Mouse (Mus musculus) CH12.LX (cell line): ENCODE results near the gene Dhodh.

Experiments used
- CTCF ChIP-seq, 2 experiments: IDR thresholded peaks in 1 of 2; conservative IDR thresholded peaks in 1 of 2; 2 replicates each; pipeline ENCODE4 v1.5.1; 2011 to 2012; ENCODE audit warnings: low read depth in 2 of 2, low read length in 2 of 2, improper control_type of control experiment in 1 of 2, inconsistent platforms in 1 of 2, mild to moderate bottlenecking in 1 of 2, moderate library complexity in 1 of 2
- EP300 ChIP-seq: IDR thresholded peaks from 2 replicates; pipeline ENCODE4 v1.6.1; 2011; ENCODE audit warnings: low read length, improper control_type of control experiment
- JUND ChIP-seq: conservative IDR thresholded peaks from 2 replicates; pipeline ENCODE4 v1.6.1; 2011; ENCODE audit warnings: low read depth, low read length, improper control_type of control experiment
- KAT2A ChIP-seq: IDR thresholded peaks from 2 replicates; pipeline ENCODE4 v1.6.1; 2012; ENCODE audit warnings: low read length, improper control_type of control experiment, inconsistent platforms; ENCODE audit not compliant: insufficient replicate concordance
- MAZ ChIP-seq: IDR thresholded peaks from 2 replicates; pipeline ENCODE4 v1.6.1; 2012; ENCODE audit warnings: low read depth, mild to moderate bottlenecking, inconsistent platforms, low read length, improper control_type of control experiment, moderate library complexity
- NELFE ChIP-seq: IDR thresholded peaks from 2 replicates; pipeline ENCODE4 v1.6.1; 2011; ENCODE audit warnings: low read depth, low read length, improper control_type of control experiment
- NRF1 ChIP-seq: IDR thresholded peaks from 2 replicates; pipeline ENCODE4 v1.6.1; 2014; ENCODE audit warnings: low read depth, mild to moderate bottlenecking, inconsistent platforms, low read length, improper control_type of control experiment, moderate library complexity
- POLR2A ChIP-seq: IDR thresholded peaks from 2 replicates; pipeline ENCODE4 v1.6.1; 2011; ENCODE audit warnings: low read depth, mild to moderate bottlenecking, improper control_type of control experiment, low read length
- SIN3A ChIP-seq: IDR thresholded peaks from 2 replicates; pipeline ENCODE4 v1.6.1; 2012; ENCODE audit warnings: low read length, improper control_type of control experiment, inconsistent platforms
- USF1 ChIP-seq: IDR thresholded peaks from 2 replicates; pipeline ENCODE4 v1.6.1; 2014; ENCODE audit warnings: low read depth, mild to moderate bottlenecking, inconsistent platforms, low read length, improper control_type of control experiment
- USF2 ChIP-seq: conservative IDR thresholded peaks from 2 replicates; pipeline ENCODE4 v1.6.1; 2011; ENCODE audit warnings: low read depth, low read length, improper control_type of control experiment
- ZNF384 ChIP-seq: IDR thresholded peaks from 2 replicates; pipeline ENCODE4 v1.6.1; 2012; ENCODE audit warnings: low read depth, low read length, improper control_type of control experiment, inconsistent platforms

GRCm38 (mm10) chr8:109571139-109571538 is 37.3 kb downstream of the Dhodh start:
- TF ChIP-seq CTCF (conservative IDR thresholded peaks at IDR 0.05 in 1 of 2, IDR thresholded peaks at IDR 0.05 in 1 of 2; ENCODE audit: low read depth in 2 of 2, low read length in 2 of 2), result no peak
- TF ChIP-seq USF1, result no peak
- no peak for TF ChIP-seq USF2
- TF ChIP-seq JUND, result no peak
- no peak for TF ChIP-seq POLR2A
- TF ChIP-seq NELFE, result no peak
- no peak for TF ChIP-seq NRF1
- TF ChIP-seq ZNF384, result no peak
- TF ChIP-seq SIN3A, result no peak
- TF ChIP-seq KAT2A, result no peak
- no peak for TF ChIP-seq MAZ
- no peak for TF ChIP-seq EP300
